In genomic region chr15:82984097-82984496, GRCm38 (mm10) we compare ENCODE assay signal across 11 mouse cellular contexts. TPM values are rescaled to one million over a fixed set of nuclear protein-coding genes. Genes with fewer than 3 reads are reported as not detected.
DNase-seq lines count a peak whose midpoint lies in the region; ATAC-seq lines count a peak whose summit lies in the region.
"Had no signal": no experiment of that assay in that cellular context is flagged by ENCODE, and none has a peak within 500 bp of the region (broad histone marks: within the 10 kb centered on the region; RNA-seq: fewer than 3 reads in every experiment).

No protein-coding gene starts in this region.

- H3K4me1 ChIP-seq in embryonic facial prominence, embryonic 14.5 days (ENCODE audit: control insufficient read depth, insufficient read depth, low read length) = peaks cover 64% of the 10 kb centered on the region
- peaks cover 72% of the 10 kb centered on the region for H3K4me1 ChIP-seq in hindbrain, embryonic 15.5 days (replicated peaks)
- peaks cover 62% of the 10 kb centered on the region for H3K4me1 ChIP-seq in midbrain, embryonic 16.5 days (ENCODE audit: control insufficient read depth, insufficient read depth, low read length)

- ATAC-seq in embryonic facial prominence, embryonic 14.5 days (ENCODE audit: low read depth) = no peak
- 0 out of 2 replicates have a peak, but pooled peaks have one; percentile 0 for ATAC-seq in hindbrain, embryonic 15.5 days (ENCODE audit: low FRiP score, low read depth)
- no peak for ATAC-seq in midbrain, embryonic 16.5 days
- ATAC-seq in erythroblast, adult 5-6 weeks (replicated peaks; ENCODE audit: low FRiP score, poor library complexity, severe bottlenecking) = no peak

- peak overlapping the region; percentile 82 for H3K27ac ChIP-seq in embryonic facial prominence, embryonic 14.5 days (replicated peaks; ENCODE audit: low read depth, low read length)
- H3K27ac ChIP-seq in hindbrain, embryonic 15.5 days (replicated peaks) = no peak overlapping the region; the same call in 1 of the 2 replicates
- H3K27ac ChIP-seq in midbrain, embryonic 16.5 days (ENCODE audit: low read length) = peak overlapping the region; percentile 88

- H3K36me3 ChIP-seq in embryonic facial prominence, embryonic 14.5 days (ENCODE audit: control insufficient read depth, insufficient read depth, low read length) = no peaks in the 10 kb centered on the region
- no peaks in the 10 kb centered on the region for H3K36me3 ChIP-seq in hindbrain, embryonic 15.5 days
- no peaks in the 10 kb centered on the region for H3K36me3 ChIP-seq in midbrain, embryonic 16.5 days (ENCODE audit: control insufficient read depth, insufficient read depth, low read length)
- H3K36me3 ChIP-seq: G1E had no signal

- no peaks in the 10 kb centered on the region for H3K9me3 ChIP-seq in embryonic facial prominence, embryonic 14.5 days (ENCODE audit: control insufficient read depth, low read length)
- H3K9me3 ChIP-seq in hindbrain, embryonic 15.5 days = no peaks in the 10 kb centered on the region
- no peaks in the 10 kb centered on the region for H3K9me3 ChIP-seq in midbrain, embryonic 16.5 days (replicated peaks; ENCODE audit: control insufficient read depth, low read length, poor library complexity, severe bottlenecking)
- H3K9me3 ChIP-seq: G1E had no signal

- H3K4me3 ChIP-seq in embryonic facial prominence, embryonic 14.5 days (ENCODE audit: low read depth, low read length) = no peak overlapping the region
- H3K4me3 ChIP-seq in hindbrain, embryonic 15.5 days = no peak overlapping the region
- H3K4me3 ChIP-seq in midbrain, embryonic 16.5 days (ENCODE audit: low read depth, low read length) = no peak overlapping the region

- H3K4me2 ChIP-seq in embryonic facial prominence, embryonic 14.5 days (ENCODE audit: low read depth, low read length) = peak overlapping the region; percentile 49
- H3K4me2 ChIP-seq in hindbrain, embryonic 15.5 days = peak overlapping the region; percentile 45
- H3K4me2 ChIP-seq in midbrain, embryonic 16.5 days (ENCODE audit: low read length) = peak overlapping the region; percentile 57

- WGBS in embryonic facial prominence, embryonic 14.5 days = 38% methylated on average over 2 of the region's 4 CpGs
- whole genome bisulfite sequencing in hindbrain, embryonic 15.5 days = 21% methylated on average over 4 of the region's 4 CpGs
- 11% methylated on average over 4 of the region's 4 CpGs for WGBS in midbrain, embryonic 16.5 days

- no peak overlapping the region for H3K9ac ChIP-seq in embryonic facial prominence, embryonic 14.5 days (ENCODE audit: low read depth, low read length)
- H3K9ac ChIP-seq in hindbrain, embryonic 15.5 days = no peak overlapping the region
- H3K9ac ChIP-seq in midbrain, embryonic 16.5 days (ENCODE audit: low read depth, low read length) = no peak overlapping the region
- H3K9ac ChIP-seq: lung, embryonic 14.5 days had no signal

- peaks cover 8% of the 10 kb centered on the region for H3K27me3 ChIP-seq in embryonic facial prominence, embryonic 14.5 days (replicated peaks; ENCODE audit: control insufficient read depth, insufficient read depth, low read length)
- H3K27me3 ChIP-seq in hindbrain, embryonic 15.5 days = no peaks in the 10 kb centered on the region; the same call in 1 of the 2 replicates
- no peaks in the 10 kb centered on the region for H3K27me3 ChIP-seq in midbrain, embryonic 16.5 days (ENCODE audit: control insufficient read depth, insufficient read depth, low read depth, low read length)

- DNase-seq in embryo, embryonic 10.5 days (ENCODE audit: low spot score) = peak; percentile 49
- no peak for DNase-seq in embryo, embryonic 11 days
- no peak for DNase-seq in embryonic facial prominence, embryonic 14.5 days (ENCODE audit: low spot score)
- no peak for DNase-seq in ovary, adult 18-20 months (ENCODE audit: low spot score)
- no peak for DNase-seq in adrenal gland, adult (ENCODE audit: inconsistent age in 2 of 2, low spot score in 1 of 2)
- DNase-seq: right cerebral cortex, postnatal 25 days had no signal

RNA-seq across cellular contexts. Expression of gene Tcf20, which starts 3.6 kb away (rescaled TPM):
- polyA plus RNA-seq in embryonic facial prominence, embryonic 14.5 days (2014; fragmentation: Nextera tagmentation; extraction: Ambion mirVana) = 11.3 and 12.3 TPM in 2 replicates
- 10.4 and 11.4 TPM in 2 replicates for polyA plus RNA-seq in hindbrain, embryonic 15.5 days (2015; fragmentation: Nextera tagmentation; extraction: Ambion mirVana)
- polyA plus RNA-seq in midbrain, embryonic 16.5 days (2015; fragmentation: Nextera tagmentation; extraction: Ambion mirVana) = 13.0 and 13.6 TPM in 2 replicates
- total RNA-seq in erythroblast, adult 5-6 weeks (2015; ENCODE audit: low replicate concordance) = 20.5 and 22.1 TPM in 2 replicates
- 37.1 and 43.8 TPM in 2 replicates for total RNA-seq in erythroblast, adult 5-6 weeks (2017; ENCODE audit: low replicate concordance)

RNA-seq across cellular contexts. Expression of gene Nfam1, which starts 49.0 kb away (rescaled TPM):
- polyA plus RNA-seq in embryonic facial prominence, embryonic 14.5 days (2014; fragmentation: Nextera tagmentation; extraction: Ambion mirVana) = 4.7 and 6.0 TPM in 2 replicates
- polyA plus RNA-seq in hindbrain, embryonic 15.5 days (2015; fragmentation: Nextera tagmentation; extraction: Ambion mirVana) = 2.1 and 2.7 TPM in 2 replicates
- 2.6 and 3.0 TPM in 2 replicates for polyA plus RNA-seq in midbrain, embryonic 16.5 days (2015; fragmentation: Nextera tagmentation; extraction: Ambion mirVana)
- total RNA-seq in erythroblast, adult 5-6 weeks (2015; ENCODE audit: low replicate concordance) = 26.3 and 27.6 TPM in 2 replicates
- 18.4 and 30.1 TPM in 2 replicates for total RNA-seq in erythroblast, adult 5-6 weeks (2017; ENCODE audit: low replicate concordance)
